Mouse (Mus musculus): Measurements from ENCODE around the gene Ces1d. TPM values are rescaled to one million over a fixed set of nuclear protein-coding genes. Genes with fewer than 3 reads are reported as not detected.
"Not testable (repeated sequence)": the region's sequence is repeated elsewhere in the genome, so short reads cannot be mapped to it uniquely, and the experiment has no call there.

The Ces1d gene
- polyA plus RNA-seq, 1 experiment from 2014 or later: 17.6 TPM

DNA sequence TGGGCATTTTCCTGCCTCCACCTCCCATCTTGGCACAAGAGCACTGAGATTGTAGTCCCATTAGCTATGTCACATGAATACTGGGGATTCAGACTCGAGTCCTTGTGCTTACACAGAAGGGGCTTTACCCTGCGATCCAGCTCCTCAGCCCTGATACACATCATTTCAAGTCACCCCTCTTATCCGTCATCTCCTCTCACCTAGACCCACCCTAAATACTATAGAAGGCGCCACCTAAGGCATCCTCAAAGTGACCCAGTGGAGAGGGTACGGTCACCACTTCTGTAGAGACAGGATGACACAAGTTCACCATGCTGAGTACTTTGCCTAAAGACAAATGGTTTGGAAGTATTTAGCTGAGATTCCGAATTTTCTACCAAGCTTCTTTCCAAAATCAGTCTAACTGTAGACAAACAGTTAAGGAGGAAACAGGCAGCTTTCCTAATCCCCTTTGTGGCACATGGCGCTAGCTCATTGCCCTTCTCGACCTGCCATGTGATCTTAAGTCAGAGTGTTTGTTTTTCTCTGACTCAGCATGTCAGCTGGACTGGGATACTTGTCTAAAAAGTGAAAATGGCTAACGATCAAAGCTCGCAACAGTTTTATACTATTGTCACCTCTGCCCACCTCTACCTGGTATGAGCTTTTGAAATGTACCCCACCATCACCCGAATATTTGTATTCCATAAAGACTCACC lies 31.2 kb upstream of the Ces1d start:
- Histone ChIP-seq H3K4me3 (ENCODE audit: low read depth, low read length) (no peak overlapping the region), H3K9me3 (ENCODE audit: low read depth, low read length) (no peaks in the 10 kb centered on the region), H3K4me2 (no peak overlapping the region), H3K9ac (no peak overlapping the region), H3K27me3 (ENCODE audit: insufficient read depth, low read length) (no peaks in the 10 kb centered on the region), H3K36me3 (ENCODE audit: insufficient read depth) (no peaks in the 10 kb centered on the region), H3K27ac (ENCODE audit: low read depth) (no peak overlapping the region), H3K4me1 (ENCODE audit: insufficient read depth) (no peaks in the 10 kb centered on the region)
- 34% methylated on average over 11 of the region's 11 CpGs for WGBS
- ATAC-seq (ENCODE audit: insufficient read depth) (no peak), DNase-seq (peak; percentile 31)
- no peak for TF ChIP-seq CTCF (IDR thresholded peaks at IDR 0.05; ENCODE audit: low read depth)

DNA sequence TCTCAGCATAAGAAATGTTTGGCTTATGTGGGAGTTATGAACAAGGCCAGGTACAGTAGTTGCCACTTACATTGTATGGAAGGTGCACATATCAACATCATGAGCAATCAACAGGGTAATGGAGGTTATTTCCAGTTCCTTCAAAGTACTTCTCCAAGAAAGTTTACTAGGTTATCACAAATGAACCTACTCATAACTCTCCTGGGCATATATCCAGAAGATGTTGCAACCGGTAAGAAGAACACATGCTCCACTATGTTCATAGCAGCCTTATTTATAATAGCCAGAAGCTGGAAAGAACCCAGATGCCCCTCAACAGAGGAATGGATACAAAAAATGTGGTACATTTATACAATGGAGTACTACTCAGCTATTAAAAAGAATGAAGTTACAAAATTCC lies 28.8 kb upstream of the Ces1d start:
- not testable (repeated sequence) for H3K9ac ChIP-seq; H3K36me3 ChIP-seq (ENCODE audit: insufficient read depth); H3K9me3 ChIP-seq (ENCODE audit: low read depth, low read length); DNase-seq; H3K4me3 ChIP-seq (ENCODE audit: low read depth, low read length); ATAC-seq (ENCODE audit: insufficient read depth); H3K4me2 ChIP-seq; H3K27ac ChIP-seq (ENCODE audit: low read depth); H3K4me1 ChIP-seq (ENCODE audit: insufficient read depth); H3K27me3 ChIP-seq (ENCODE audit: insufficient read depth, low read length)
- WGBS: 92% methylated on average over 1 of the region's 1 CpGs

DNA sequence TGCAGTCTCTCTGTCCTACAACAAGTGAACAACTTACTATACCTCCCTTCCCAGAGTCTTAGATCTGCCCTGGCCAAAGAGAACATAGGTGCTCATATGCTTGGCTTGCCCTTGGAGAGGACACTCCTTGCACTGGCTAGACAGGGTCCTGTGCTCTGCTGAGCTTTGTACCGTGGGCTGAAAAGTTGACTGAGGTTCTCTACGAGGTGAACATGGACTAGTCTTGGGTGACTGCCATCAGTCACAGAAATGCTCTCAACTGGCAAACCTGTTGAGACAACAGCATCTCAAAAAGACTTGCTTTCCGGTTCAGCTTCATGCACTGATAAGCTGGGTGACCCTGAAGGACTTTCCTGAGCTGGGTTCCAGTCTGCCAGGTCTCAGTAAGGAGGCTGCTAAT lies 24.3 kb upstream of the Ces1d start:
- Histone ChIP-seq H3K9me3 (ENCODE audit: low read depth, low read length) (no peaks in the 10 kb centered on the region), H3K4me3 (ENCODE audit: low read depth, low read length) (no peak overlapping the region), H3K27me3 (ENCODE audit: insufficient read depth, low read length) (no peaks in the 10 kb centered on the region), H3K4me2 (no peak overlapping the region), H3K4me1 (ENCODE audit: insufficient read depth) (no peaks in the 10 kb centered on the region), H3K9ac (no peak overlapping the region), H3K27ac (ENCODE audit: low read depth) (no peak overlapping the region), H3K36me3 (ENCODE audit: insufficient read depth) (no peaks in the 10 kb centered on the region)
- no peak for DNase-seq
- ATAC-seq (ENCODE audit: insufficient read depth): no peak
- WGBS: 66% methylated on average over 3 of the region's 3 CpGs
- no peak for TF ChIP-seq CTCF (IDR thresholded peaks at IDR 0.05; ENCODE audit: low read depth)

DNA sequence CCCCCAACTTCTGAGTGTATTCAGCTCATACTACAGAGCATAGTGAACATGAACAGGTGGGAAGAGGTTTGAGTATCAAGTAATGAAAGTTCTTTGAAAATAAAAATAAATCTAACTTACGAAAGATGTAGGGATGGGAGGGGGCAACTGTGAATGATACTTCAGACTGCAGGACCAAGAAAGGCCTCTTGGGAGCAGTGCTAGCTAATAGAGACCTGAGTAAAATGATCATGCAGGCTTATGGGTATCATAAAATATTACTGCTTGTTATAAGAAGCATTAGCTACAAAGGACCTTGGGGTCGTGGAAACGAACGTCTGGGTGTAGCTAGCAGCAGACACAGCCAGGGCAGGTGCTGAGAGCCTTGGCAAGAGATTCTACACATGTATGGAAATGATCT lies 20.2 kb upstream of the Ces1d start:
- WGBS: 55% methylated on average over 4 of the region's 4 CpGs
- H3K27ac ChIP-seq (ENCODE audit: low read depth): no peak overlapping the region
- no peaks in the 10 kb centered on the region for H3K36me3 ChIP-seq (ENCODE audit: insufficient read depth)
- H3K9ac ChIP-seq: no peak overlapping the region
- no peaks in the 10 kb centered on the region for H3K27me3 ChIP-seq (ENCODE audit: insufficient read depth, low read length)
- no peak overlapping the region for H3K4me3 ChIP-seq (ENCODE audit: low read depth, low read length)
- peak; percentile 31; the same call in 1 of the 2 replicates for TF ChIP-seq CTCF (IDR thresholded peaks at IDR 0.05; ENCODE audit: low read depth)
- H3K4me2 ChIP-seq: no peak overlapping the region
- no peaks in the 10 kb centered on the region for H3K4me1 ChIP-seq (ENCODE audit: insufficient read depth)
- no peaks in the 10 kb centered on the region for H3K9me3 ChIP-seq (ENCODE audit: low read depth, low read length)
- DNase-seq (no peak), ATAC-seq (ENCODE audit: insufficient read depth) (no peak)

DNA sequence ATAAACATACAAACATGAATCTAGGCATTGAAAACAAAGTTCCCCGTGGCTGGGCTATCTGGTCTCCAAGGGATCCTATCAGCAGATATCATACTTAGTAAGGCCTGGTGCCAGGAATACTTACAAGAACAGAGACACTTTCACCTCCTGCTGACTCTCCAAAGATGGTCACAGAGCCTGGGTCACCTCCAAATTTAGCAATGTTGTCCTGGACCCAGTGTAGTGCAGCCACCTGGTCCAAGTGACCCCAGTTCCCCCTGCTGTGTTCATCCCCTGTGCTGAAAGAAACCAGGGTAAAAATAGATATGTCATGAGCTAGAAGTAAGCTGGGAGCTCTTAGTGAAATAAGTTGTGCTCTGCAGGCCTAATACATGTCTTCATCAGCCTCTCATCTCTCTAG lies 19.7 kb upstream of the Ces1d start:
- Histone ChIP-seq H3K4me1 (ENCODE audit: insufficient read depth) (no peaks in the 10 kb centered on the region), H3K27ac (ENCODE audit: low read depth) (no peak overlapping the region), H3K4me2 (no peak overlapping the region), H3K9ac (no peak overlapping the region), H3K9me3 (ENCODE audit: low read depth, low read length) (no peaks in the 10 kb centered on the region), H3K27me3 (ENCODE audit: insufficient read depth, low read length) (no peaks in the 10 kb centered on the region), H3K36me3 (ENCODE audit: insufficient read depth) (no peaks in the 10 kb centered on the region), H3K4me3 (ENCODE audit: low read depth, low read length) (no peak overlapping the region)
- DNase-seq (no peak), ATAC-seq (ENCODE audit: insufficient read depth) (no peak)
- 69% methylated on average over 1 of the region's 1 CpGs for WGBS
- TF ChIP-seq CTCF (IDR thresholded peaks at IDR 0.05; ENCODE audit: low read depth): no peak

DNA sequence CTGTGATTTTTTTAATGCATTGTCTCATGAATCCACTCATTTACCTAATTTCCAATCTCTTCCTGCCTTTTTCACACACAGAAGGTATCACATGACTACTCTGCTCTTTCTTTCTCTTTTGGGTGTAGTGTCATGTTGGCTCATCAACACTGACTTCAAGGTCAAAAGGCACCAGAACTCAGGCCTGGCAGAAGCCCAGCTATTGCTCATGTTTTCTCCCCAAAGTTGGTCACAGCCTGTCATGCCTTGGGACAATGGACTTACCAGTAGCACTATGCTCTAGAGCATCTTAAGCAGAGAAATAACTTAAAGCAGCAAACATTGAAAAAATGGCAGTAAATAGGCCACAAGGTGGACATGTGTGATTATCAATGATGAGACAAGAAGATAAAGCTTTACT lies 13.5 kb upstream of the Ces1d start:
- Histone ChIP-seq H3K4me3 (ENCODE audit: low read depth, low read length) (no peak overlapping the region), H3K36me3 (ENCODE audit: insufficient read depth) (no peaks in the 10 kb centered on the region), H3K27me3 (ENCODE audit: insufficient read depth, low read length) (no peaks in the 10 kb centered on the region), H3K9ac (no peak overlapping the region), H3K27ac (ENCODE audit: low read depth) (no peak overlapping the region), H3K9me3 (ENCODE audit: low read depth, low read length) (no peaks in the 10 kb centered on the region), H3K4me1 (ENCODE audit: insufficient read depth) (no peaks in the 10 kb centered on the region), H3K4me2 (no peak overlapping the region)
- no peak for TF ChIP-seq CTCF (IDR thresholded peaks at IDR 0.05; ENCODE audit: low read depth)
- ATAC-seq (ENCODE audit: insufficient read depth) (no peak), DNase-seq (no peak)

DNA sequence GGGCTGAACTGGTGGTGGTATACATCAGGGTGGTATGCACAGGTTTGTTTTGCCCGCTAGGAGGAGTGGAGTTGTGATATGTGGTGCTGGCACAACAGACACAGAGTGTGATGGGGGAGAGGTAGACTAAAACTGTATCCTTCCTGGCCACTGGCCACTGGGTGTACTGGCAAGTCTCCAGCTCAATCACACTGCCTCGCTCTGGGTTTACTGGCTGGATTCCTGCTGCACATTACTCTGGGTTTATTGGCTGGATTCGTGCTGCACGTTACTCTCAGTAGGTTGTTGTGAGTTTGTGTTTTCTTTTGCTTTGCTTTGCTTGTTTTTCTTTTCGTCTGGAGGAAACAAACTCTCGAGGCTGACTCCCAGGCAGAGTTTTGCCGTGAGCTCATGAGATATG lies 1.5 kb upstream of the Ces1d start:
- H3K4me3 ChIP-seq (ENCODE audit: low read depth, low read length); H3K4me1 ChIP-seq (ENCODE audit: insufficient read depth); H3K27ac ChIP-seq (ENCODE audit: low read depth); ATAC-seq (ENCODE audit: insufficient read depth); H3K27me3 ChIP-seq (ENCODE audit: insufficient read depth, low read length); H3K9me3 ChIP-seq (ENCODE audit: low read depth, low read length); H3K4me2 ChIP-seq; H3K9ac ChIP-seq; H3K36me3 ChIP-seq (ENCODE audit: insufficient read depth): not testable (repeated sequence)
- peak; percentile 30 for DNase-seq
- WGBS: 42% methylated on average over 7 of the region's 7 CpGs

DNA sequence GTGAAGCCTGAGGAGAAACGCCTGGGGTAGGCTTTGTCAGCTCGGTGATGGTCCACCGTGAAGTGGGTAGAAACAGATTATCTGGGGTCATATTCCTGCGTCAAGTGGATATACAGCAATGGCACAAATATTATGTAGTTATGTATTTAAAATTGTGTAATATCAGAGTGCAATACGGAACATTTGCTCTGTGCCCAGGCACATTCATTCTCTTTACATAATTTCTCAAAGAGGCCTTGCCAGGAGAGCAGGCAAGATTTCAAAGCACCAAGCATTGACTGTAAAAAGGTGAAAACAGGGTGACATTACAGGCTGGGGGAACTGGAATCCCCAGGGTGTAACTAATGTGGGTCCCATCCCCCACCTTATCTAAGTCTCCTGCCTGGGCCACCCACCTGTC lies 1.2 kb downstream of the Ces1d start:
- no peak for TF ChIP-seq CTCF (IDR thresholded peaks at IDR 0.05; ENCODE audit: low read depth)
- no peaks in the 10 kb centered on the region for H3K4me1 ChIP-seq (ENCODE audit: insufficient read depth)
- no peak overlapping the region for H3K4me3 ChIP-seq (ENCODE audit: low read depth, low read length)
- no peaks in the 10 kb centered on the region for H3K27me3 ChIP-seq (ENCODE audit: insufficient read depth, low read length)
- DNase-seq (no peak), ATAC-seq (ENCODE audit: insufficient read depth) (no peak)
- no peaks in the 10 kb centered on the region for H3K9me3 ChIP-seq (ENCODE audit: low read depth, low read length)
- H3K36me3 ChIP-seq (ENCODE audit: insufficient read depth): no peaks in the 10 kb centered on the region
- H3K4me2 ChIP-seq: peak overlapping the region; percentile 52
- H3K9ac ChIP-seq: no peak overlapping the region
- H3K27ac ChIP-seq (ENCODE audit: low read depth): peak overlapping the region; percentile 30; the same call in 1 of the 2 replicates
- WGBS: 71% methylated on average over 5 of the region's 5 CpGs

Data from lung, embryonic 14.5 days (tissue).